Mouse (Mus musculus) kidney, embryonic 14.5 days (tissue): ENCODE results near the gene Ifit1bl2. TPM values are rescaled to one million over a fixed set of nuclear protein-coding genes. Genes with fewer than 3 reads are reported as not detected.

Source experiments
- ATAC-seq: fragments of 200-750 bp; cut with Nextera tagmentation; 2 replicates; pipeline ENCODE4 v1.8.0; 2017; ENCODE audit warnings: moderate number of reproducible peaks, mild to moderate bottlenecking, moderate TSS enrichment, moderate library complexity; ENCODE audit not compliant: low FRiP score, low TSS enrichment
- H3K27ac ChIP-seq: fragments of 300-500 bp; sonication (generic); 2 replicates; pipeline ENCODE4 v1.5.1; 2014; ENCODE audit warnings: low read depth, mild to moderate bottlenecking, low read length, moderate library complexity, mixed read lengths
- H3K27me3 ChIP-seq: fragments of 300-500 bp; sonication (generic); 2 replicates; pipeline ENCODE4 v1.6.1; 2014; ENCODE audit warnings: mild to moderate bottlenecking, low read length; ENCODE audit not compliant: control insufficient read depth, insufficient read depth
- H3K36me3 ChIP-seq: fragments of 300-500 bp; sonication (generic); 2 replicates; pipeline ENCODE4 v1.6.1; 2014; ENCODE audit warnings: low read length, mixed read lengths; ENCODE audit not compliant: control insufficient read depth, insufficient read depth
- H3K4me1 ChIP-seq: fragments of 300-500 bp; sonication (generic); 2 replicates; pipeline ENCODE4 v1.6.1; 2014; ENCODE audit warnings: low read length, mixed read lengths; ENCODE audit not compliant: control insufficient read depth, insufficient read depth
- H3K4me2 ChIP-seq: fragments of 300-500 bp; sonication (generic); replicated peaks from 2 replicates; pipeline ENCODE4 v1.6.1; 2014; ENCODE audit warnings: low read depth, mild to moderate bottlenecking, low read length
- H3K4me3 ChIP-seq: fragments of 300-500 bp; sonication (generic); 2 replicates; pipeline ENCODE4 v1.5.1; 2014; ENCODE audit warnings: mild to moderate bottlenecking, low read length
- H3K9ac ChIP-seq: fragments of 300-500 bp; sonication (generic); 2 replicates; pipeline ENCODE4 v1.6.1; 2014; ENCODE audit warnings: low read depth, mild to moderate bottlenecking, low read length, moderate library complexity
- H3K9me3 ChIP-seq: fragments of 300-500 bp; sonication (generic); 2 replicates; pipeline ENCODE4 v1.6.1; 2016; ENCODE audit warnings: low read length; ENCODE audit not compliant: control insufficient read depth
- WGBS: fragments of 180-500 bp; shearing (Covaris S2); extraction: QIAGEN DNeasy Blood & Tissue Kit; methylation state at CpG from one replicate; pipeline ENCODE4 v1.1.7; 2014; 5-methylcytosine and 5-hydroxymethylcytosine counted together
- polyA plus RNA-seq: library from polyadenylated mRNA; unstranded; fragments of >200 nt; fragmentation: Nextera tagmentation; extraction: Ambion mirVana; gene quantifications from 2 replicates; pipeline ENCODE4 v1.2.1, GENCODE M21; 2014

The Ifit1bl2 gene
- polyA plus RNA-seq, 1 experiment from 2014 or later = 0.16 TPM

- H3K27me3 ChIP-seq = no peaks in the 10 kb centered on the region
- no peak overlapping the region for H3K4me2 ChIP-seq
- WGBS = 93% methylated on average over 1 of the region's 1 CpGs
- H3K36me3 ChIP-seq = no peaks in the 10 kb centered on the region
- H3K27ac ChIP-seq = no peak overlapping the region
- no peaks in the 10 kb centered on the region for H3K9me3 ChIP-seq
- H3K4me1 ChIP-seq = no peaks in the 10 kb centered on the region
- ATAC-seq = no peak
- no peak overlapping the region for H3K4me3 ChIP-seq
- H3K9ac ChIP-seq = no peak overlapping the region
These were observed 63.4 kb downstream of the Ifit1bl2 start for GRCm38 (mm10) chr19:34577121-34577520.

GRCm38 (mm10) chr19:34573650-34574049 is 66.9 kb downstream of the Ifit1bl2 start:
- Histone ChIP-seq H3K4me3 (no peak overlapping the region), H3K4me2 (no peak overlapping the region), H3K36me3 (no peaks in the 10 kb centered on the region), H3K9ac (no peak overlapping the region), H3K27ac (no peak overlapping the region), H3K9me3 (no peaks in the 10 kb centered on the region), H3K4me1 (0 out of 2 replicates have a peak, but pooled peaks cover 13% of the 10 kb centered on the region), H3K27me3 (no peaks in the 10 kb centered on the region)
- ATAC-seq = no peak
- 95% methylated on average over 5 of the region's 5 CpGs for WGBS

- 96% methylated on average over 1 of the region's 1 CpGs for WGBS
- no peaks in the 10 kb centered on the region for H3K36me3 ChIP-seq
- no peak overlapping the region for H3K4me2 ChIP-seq
- H3K9me3 ChIP-seq = no peaks in the 10 kb centered on the region
- H3K27me3 ChIP-seq = no peaks in the 10 kb centered on the region
- no peak overlapping the region for H3K9ac ChIP-seq
- 0 out of 2 replicates have a peak, but pooled peaks cover 13% of the 10 kb centered on the region for H3K4me1 ChIP-seq
- H3K4me3 ChIP-seq = no peak overlapping the region
- ATAC-seq = no peak
- H3K27ac ChIP-seq = no peak overlapping the region
These were observed 69.5 kb downstream of the Ifit1bl2 start for GRCm38 (mm10) chr19:34571080-34571479.

- WGBS = 34% methylated on average over 4 of the region's 4 CpGs
- Histone ChIP-seq H3K4me3 (no peak overlapping the region), H3K27ac (no peak overlapping the region), H3K4me2 (no peak overlapping the region), H3K27me3 (no peaks in the 10 kb centered on the region), H3K9me3 (no peaks in the 10 kb centered on the region), H3K4me1 (0 out of 2 replicates have a peak, but pooled peaks cover 13% of the 10 kb centered on the region), H3K9ac (no peak overlapping the region), H3K36me3 (no peaks in the 10 kb centered on the region)
- ATAC-seq = peak; percentile 66
These were observed 70.6 kb downstream of the Ifit1bl2 start for GRCm38 (mm10) chr19:34569896-34570476.

GRCm38 (mm10) chr19:34568988-34569895 is 71.3 kb downstream of the Ifit1bl2 start:
- Histone ChIP-seq H3K4me3 (no peak overlapping the region), H3K27me3 (no peaks in the 10 kb centered on the region), H3K9ac (no peak overlapping the region), H3K9me3 (no peaks in the 10 kb centered on the region), H3K36me3 (no peaks in the 10 kb centered on the region), H3K27ac (no peak overlapping the region), H3K4me1 (0 out of 2 replicates have a peak, but pooled peaks cover 13% of the 10 kb centered on the region), H3K4me2 (no peak overlapping the region)
- 58% methylated on average over 7 of the region's 7 CpGs for WGBS
- peak; percentile 74; the same call in 1 of the 2 replicates for ATAC-seq

Other genes starting within 250 kb of the Ifit1bl2 start
- 1.4 and 2.1 TPM in 2 replicates for gene Ch25h, start 165.6 kb downstream of the Ifit1bl2 start, polyA plus RNA-seq
- gene Lipa, start 113.3 kb downstream of the Ifit1bl2 start, polyA plus RNA-seq = 22.0 and 26.7 TPM in 2 replicates
- 3.9 and 9.8 TPM in 2 replicates for gene Ifit2, start 90.0 kb downstream of the Ifit1bl2 start, polyA plus RNA-seq
- 0.73 and 0.80 TPM in 2 replicates for gene Ifit3, start 57.2 kb downstream of the Ifit1bl2 start, polyA plus RNA-seq
- 0.20 TPM in 1 of 2 replicates, not detected in the other for gene Ifit1bl1, start 38.8 kb downstream of the Ifit1bl2 start, polyA plus RNA-seq
- 0.41 TPM in 1 of 2 replicates, not detected in the other for gene Ifit3b, start 32.8 kb downstream of the Ifit1bl2 start, polyA plus RNA-seq
- gene Ifit1, start 128 bp upstream of the Ifit1bl2 start, polyA plus RNA-seq = 0.16 and 0.35 TPM in 2 replicates
- 2.7 and 7.4 TPM in 2 replicates for gene Slc16a12, start 106.5 kb upstream of the Ifit1bl2 start, polyA plus RNA-seq
- gene Pank1, start 238.7 kb upstream of the Ifit1bl2 start, polyA plus RNA-seq = 10.2 and 10.7 TPM in 2 replicates